Mouse (Mus musculus) left cerebral cortex, postnatal 10 days (tissue): ENCODE data around the gene Atf4. TPM values are rescaled to one million over a fixed set of nuclear protein-coding genes. Genes with fewer than 3 reads are reported as not detected.
A peak's percentile ranks its signal among the peaks of the same experiment; 100 is the strongest.

Experiments
- DNase-seq, 2 experiments: peaks; one replicate each; pipeline ENCODE4 v3.0.0; 2021 to 2022; ENCODE audit warnings: low spot score in 2 of 2, mixed read lengths in 1 of 2; ENCODE audit errors: extremely low spot score in 1 of 2
- intact Hi-C: fragments of 180-260 bp; cut with DNase I; formaldehyde crosslinking; loops from one replicate; pipeline ENCODE4 v1.15.1; 2025
- total RNA-seq, 2 experiments: library from RNA; stranded (reverse); gene quantifications; 2 replicates each; pipeline ENCODE4 v1.2.3; 2021

Atf4 gene
- total RNA-seq, 2 experiments from 2014 or later: 100 to 110 TPM

DNA sequence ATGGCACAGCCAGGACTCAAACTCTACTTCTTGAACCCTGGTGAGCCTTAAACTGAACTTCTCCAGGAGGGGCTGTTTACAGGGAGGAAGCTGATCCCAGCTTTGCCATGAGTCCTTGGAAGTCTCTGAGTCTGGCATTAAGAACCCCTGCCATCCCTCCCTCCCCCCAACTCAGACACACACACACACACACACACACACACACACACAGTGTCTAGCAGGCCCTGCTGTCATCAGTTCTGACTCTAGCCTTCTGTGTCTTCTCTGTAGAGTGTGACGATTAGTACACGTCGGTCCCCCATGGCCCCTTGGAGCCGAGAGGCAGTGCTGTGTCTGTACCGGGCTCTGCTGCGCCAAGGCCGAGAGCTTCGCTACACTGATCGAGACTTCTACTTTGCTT is 19.4 kb upstream of the Atf4 start, which contains the start of gene AC140267.1:
Gene AC140267.1, plus strand, starts transcription at position 301 of the 400 bp plus-strand sequence.
- intact Hi-C loops: no loop called here
- DNase-seq: no peak

DNA sequence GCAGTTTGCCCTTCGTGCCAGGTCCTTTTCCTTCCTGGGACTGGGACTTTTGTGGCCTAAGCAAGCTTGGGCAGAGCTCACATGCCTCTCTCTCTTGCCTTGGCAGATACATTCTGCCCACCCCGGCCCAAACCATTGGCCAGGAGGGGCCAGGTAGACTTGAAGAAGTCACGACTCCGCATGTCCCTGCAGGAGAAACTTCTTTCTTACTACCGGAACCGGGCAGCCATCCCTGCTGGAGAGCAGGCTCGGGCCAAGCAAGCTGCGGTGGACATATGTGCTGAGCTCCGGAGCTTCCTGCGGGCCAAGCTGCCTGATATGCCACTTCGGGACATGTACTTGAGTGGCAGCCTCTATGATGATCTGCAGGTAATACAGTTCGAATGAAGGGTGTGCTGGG is 6.8 kb upstream of the Atf4 start:
- intact Hi-C loops: no loop called here

DNA sequence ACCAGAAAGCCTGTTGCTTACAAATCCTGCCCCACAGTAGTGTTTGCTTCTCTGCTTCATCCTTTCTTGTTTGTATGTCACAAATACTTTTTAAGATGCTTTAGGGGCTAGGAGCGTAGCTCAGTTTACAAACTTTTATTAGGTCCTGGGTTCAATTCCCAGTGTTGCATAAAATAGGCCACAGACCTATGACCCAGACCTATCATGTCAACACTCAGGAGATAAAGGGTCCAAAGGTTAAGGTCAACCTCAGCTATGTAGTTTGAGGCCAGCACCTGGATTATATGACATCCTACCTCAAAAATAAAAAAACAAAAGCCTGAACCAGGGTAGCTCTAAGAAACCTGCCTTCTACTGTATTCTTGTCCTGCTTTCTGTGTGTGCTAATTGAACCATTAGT is 6.4 kb upstream of the Atf4 start:
- no peak for DNase-seq
- intact Hi-C loops: no loop called here

More for the DNA sequence above, 6.8 kb upstream of the Atf4 start:
- no peak for DNase-seq

GRCm38 (mm10) chr15:80249672-80250071 is 5.3 kb upstream of the Atf4 start:
- DNase-seq: no peak
- intact Hi-C loops: no loop called here

- DNase-seq: no peak
- intact Hi-C loops: no loop called here
These were observed 4.4 kb upstream of the Atf4 start for GRCm38 (mm10) chr15:80250586-80250985.

DNA sequence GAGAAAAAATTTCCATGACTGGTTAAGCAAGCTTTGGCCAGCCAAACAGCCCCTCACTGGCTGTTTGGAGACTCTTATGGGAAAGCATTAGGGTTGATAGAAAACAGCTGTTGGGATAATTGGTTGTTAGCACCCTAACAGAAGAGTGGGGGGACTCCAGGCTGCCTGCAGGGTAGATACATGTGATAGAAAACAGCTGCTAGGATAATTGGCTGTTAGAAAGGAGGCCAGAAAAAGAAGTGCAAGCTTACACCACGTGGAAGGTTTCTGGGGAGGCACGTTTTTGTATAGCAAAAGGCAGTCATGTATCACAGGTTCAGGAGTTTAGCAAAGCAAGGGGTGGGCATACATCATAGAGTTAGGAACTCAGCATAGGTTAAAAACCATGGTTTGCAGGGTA is 1.5 kb upstream of the Atf4 start:
- DNase-seq: no peak
- intact Hi-C loops: no loop called here

GRCm38 (mm10) chr15:80254207-80254606 is 777 bp upstream of the Atf4 start:
- no peak for DNase-seq
- intact Hi-C loops: no loop called here

DNA sequence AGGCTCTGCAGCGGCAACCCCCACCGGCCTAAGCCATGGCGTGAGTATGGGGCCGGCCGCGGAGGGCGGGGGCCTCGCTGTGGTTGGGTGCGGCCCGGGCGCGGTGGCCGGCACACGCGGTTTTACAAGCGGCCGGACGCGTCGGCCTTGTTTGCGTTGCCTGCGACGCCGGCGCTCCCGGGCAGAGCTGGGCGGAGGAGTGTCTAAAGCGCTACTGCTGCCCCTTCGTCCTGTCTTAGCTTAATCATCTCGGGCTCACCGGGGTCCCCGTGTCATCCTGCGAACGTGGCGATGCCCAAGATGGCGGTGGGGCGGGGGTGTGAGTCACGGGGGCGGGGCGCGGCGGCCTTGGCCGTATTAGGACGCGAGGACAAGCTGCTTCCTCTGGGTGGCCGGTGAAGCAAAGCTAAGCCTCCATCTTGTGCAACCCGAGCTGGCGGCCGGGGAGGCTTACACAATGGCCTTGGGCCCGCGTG is 700 bp downstream of the Atf4 start:
- intact Hi-C loops: no loop called here
- peak in 1 of 2 experiments; percentile 92 for DNase-seq

- DNase-seq: no peak
- intact Hi-C loops: no loop called here
These were observed 1.3 kb downstream of the Atf4 start for GRCm38 (mm10) chr15:80256242-80256641.

DNA sequence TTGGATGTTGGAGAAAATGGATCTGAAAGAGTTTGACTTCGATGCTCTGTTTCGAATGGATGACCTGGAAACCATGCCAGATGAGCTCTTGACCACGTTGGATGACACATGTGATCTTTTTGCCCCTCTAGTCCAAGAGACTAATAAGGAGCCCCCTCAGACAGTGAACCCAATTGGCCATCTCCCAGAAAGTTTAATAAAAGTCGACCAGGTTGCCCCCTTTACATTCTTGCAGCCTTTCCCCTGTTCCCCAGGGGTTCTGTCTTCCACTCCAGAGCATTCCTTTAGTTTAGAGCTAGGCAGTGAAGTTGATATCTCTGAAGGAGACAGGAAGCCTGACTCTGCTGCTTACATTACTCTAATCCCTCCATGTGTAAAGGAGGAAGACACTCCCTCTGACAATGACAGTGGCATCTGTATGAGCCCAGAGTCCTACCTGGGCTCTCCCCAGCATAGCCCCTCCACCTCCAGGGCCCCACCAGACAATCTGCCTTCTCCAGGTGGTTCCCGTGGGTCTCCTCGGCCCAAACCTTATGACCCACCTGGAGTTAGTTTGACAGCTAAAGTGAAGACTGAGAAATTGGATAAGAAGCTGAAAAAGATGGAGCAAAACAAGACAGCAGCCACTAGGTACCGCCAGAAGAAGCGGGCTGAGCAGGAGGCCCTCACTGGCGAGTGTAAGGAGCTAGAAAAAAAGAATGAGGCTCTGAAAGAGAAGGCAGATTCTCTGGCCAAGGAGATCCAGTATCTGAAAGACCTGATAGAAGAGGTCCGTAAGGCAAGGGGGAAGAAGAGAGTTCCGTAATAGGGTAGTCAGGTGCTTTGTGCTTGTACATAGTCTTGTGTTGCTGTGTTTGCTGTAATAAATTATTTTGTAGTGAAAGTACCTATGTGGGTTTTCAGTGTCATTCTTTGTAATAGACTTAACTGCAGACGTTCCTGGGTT is 1.9 kb downstream of the Atf4 start:
- DNase-seq: no peak
- intact Hi-C loops: no loop called here

DNA sequence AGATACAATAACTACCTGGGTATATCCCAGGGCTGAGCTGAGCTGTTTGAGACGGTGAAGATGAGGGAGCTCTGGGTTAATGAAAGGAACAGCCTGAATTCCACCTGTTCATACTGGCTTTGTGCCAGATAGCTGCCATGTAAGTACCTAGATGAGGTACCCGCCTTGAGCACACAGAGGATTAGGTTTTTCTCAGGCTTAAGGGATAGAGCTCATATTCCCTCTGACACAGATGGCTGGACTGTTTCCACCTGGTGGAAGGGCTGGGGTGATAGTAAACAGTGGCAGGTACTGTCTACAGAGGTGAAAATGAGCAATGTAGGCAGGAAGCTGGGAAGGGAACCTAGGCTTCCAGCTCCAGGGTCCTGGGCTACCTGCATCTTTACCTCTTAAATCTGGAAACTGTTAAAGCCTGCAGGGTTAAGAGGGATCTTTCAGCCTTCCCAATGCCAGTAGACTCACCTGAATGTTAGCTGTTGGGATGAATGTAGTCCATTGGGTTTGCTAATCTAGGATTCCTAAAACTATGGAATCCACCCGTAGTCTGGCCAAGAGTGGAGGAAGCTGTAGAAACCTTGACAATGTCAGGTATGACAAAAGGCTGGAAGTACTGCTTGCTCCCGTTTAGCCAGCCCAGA is 2.7 kb downstream of the Atf4 start:
- no peak for DNase-seq
- intact Hi-C loops: no loop called here

GRCm38 (mm10) chr15:80258240-80259170 is 3.5 kb downstream of the Atf4 start:
- intact Hi-C loops: no loop called here
- DNase-seq: no peak

- intact Hi-C loops: loop anchor here (10.0 kb wide), 1 partner anchor 935 kb away; the partner anchor contains the start of gene Mrtfa
These were observed 4.5 kb downstream of the Atf4 start for GRCm38 (mm10) chr15:80259406-80260045.

GRCm38 (mm10) chr15:80260677-80261076 is 5.7 kb downstream of the Atf4 start:
- intact Hi-C loops: loop anchor here (10.0 kb wide), 1 partner anchor 934 kb away; the partner anchor contains the start of gene Mrtfa
- DNase-seq: peak; percentile 80 to 84

More at GRCm38 (mm10) chr15:80259406-80260045, 4.5 kb downstream of the Atf4 start:
- no peak for DNase-seq

GRCm38 (mm10) chr15:80261100-80261499 is 6.1 kb downstream of the Atf4 start:
- DNase-seq: no peak
- intact Hi-C loops: loop anchor here (10.0 kb wide), 1 partner anchor 934 kb away; the partner anchor contains the start of gene Mrtfa

DNA sequence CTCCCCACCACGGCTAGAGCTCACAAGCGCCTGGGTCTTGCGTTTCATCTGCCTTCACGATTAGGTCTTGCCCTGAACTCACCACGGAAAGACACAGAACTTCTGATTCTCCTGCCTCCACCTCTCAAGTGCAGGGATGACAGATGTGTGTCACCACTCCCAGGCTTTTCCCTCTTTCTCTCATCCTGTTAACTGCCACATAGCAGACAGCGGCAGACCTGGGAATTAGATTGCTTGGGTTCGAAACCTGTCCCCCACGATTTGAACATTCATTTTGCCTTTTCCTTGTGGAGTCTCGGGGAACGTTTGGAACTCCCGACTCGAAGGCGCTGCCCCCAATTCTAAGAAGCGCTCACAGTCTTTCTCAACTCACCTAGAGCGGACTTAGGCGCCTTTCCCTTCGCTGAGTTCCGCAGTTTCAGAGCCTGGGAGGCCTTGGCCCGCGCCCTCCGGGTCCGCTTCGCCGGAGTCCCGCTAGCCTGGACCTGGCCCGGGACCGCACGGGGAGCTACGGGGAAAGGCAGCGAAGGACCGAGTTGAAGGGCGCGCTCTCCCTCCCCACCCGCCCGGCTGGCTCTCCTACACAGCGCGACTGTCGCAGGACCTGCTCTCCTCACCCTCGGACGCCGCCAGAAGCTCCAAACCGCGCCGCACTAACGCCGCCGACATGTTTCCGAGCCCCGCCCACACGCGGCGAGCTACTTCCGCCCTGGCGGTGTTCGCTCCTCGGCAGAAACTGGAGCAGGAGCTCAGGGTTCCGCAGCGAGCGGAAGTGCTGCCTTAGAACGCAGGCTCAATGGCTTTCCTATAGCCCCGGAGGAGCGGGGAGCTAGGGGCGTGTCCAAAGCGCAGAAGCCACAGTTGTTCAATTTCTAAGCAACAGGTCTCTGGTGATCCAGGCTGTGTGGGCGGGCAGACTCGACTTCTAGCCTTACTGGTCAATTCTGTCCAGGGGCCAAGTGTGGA is 8.9 kb downstream of the Atf4 start, which contains the start of gene Rps19bp1:
Gene Rps19bp1, minus strand, starts transcription at position 706 of the 966 bp plus-strand sequence.
- peak; percentile 87 to 94 for DNase-seq
- intact Hi-C loops: loop anchor here (10.0 kb wide), 1 partner anchor 931 kb away; the partner anchor contains the start of gene Mrtfa

GRCm38 (mm10) chr15:80266281-80266680 is 11.3 kb downstream of the Atf4 start:
- intact Hi-C loops: loop anchor here (2.0 to 10.0 kb wide), 4 partner anchors 366 to 929 kb away; partner anchors contain the start of gene Mrtfa
- peak; percentile 82 to 87 for DNase-seq
